Mouse (Mus musculus) R1 (cell line): ENCODE data around the gene Treh.

ENCODE experiments used
- DNase-seq: peaks from one replicate; pipeline ENCODE4 v3.0.0-alpha.2; 2018; ENCODE audit warnings: low read depth, low spot score

The Treh gene

DNA sequence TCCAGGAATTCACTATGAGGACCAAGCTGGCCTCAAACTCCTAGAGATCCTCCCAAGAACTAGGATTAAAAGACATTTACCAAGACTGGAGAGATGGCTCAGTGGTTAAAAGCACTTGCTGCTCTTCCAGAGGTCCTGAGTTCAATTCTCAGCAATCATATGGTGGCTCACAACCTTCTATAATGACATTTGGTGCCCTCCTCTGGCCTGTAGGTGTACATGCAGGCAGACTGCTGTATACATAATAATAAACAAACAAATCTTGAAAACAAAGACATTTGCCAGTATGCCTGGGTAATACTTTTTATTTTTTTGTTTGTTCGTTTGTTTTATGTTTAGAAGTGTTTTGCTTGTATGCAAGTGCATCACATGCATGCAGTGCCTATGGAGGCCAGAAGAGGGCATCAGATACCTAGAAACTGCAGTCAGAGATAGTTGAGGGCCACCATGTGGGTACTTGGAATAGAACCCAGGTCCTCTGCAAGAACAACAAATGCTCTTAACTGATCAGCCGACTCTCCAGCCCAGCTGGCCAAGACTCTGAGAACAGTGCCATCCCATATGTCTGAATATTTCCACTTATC, 5.3 kb downstream of the Treh start:
- DNase-seq = peak; percentile 54

DNA sequence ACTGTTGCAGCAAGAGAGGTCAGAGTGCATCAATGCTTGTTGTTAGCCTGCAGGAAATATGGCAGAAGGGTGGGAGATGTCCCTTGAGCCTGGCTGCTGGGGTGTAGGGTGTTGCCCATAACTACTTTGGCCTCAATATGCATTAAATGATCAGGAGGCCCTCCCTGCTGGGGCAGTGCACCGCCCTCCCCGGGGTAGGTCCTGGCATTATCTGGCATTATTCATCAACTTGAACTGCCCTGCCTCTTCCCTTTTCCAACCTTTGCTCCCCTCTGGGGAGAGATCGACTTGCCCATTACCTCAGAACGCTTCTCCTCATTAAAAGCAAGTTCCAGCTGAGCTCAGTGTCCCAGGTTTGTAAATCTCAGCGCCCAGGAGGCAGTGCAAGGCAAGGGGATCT, 6.5 kb downstream of the Treh start:
- DNase-seq = no peak

DNA sequence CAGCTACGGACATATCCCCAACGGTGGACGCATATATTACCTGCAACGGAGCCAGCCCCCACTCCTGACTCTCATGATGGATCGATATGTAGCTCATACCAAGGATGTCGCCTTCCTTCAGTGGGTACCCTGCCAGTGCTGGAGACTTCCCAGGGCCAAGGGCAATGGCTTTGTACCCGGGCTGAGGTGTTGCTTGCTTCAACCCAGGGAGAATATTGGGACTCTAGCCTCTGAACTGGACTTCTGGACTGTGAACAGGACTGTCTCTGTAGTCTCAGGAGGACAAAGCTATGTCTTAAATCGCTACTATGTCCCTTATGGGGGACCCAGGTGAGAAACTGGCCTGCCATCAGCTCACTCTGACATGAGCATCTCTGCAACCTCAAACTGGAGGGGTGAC, 10.0 kb downstream of the Treh start:
- no peak for DNase-seq

DNA sequence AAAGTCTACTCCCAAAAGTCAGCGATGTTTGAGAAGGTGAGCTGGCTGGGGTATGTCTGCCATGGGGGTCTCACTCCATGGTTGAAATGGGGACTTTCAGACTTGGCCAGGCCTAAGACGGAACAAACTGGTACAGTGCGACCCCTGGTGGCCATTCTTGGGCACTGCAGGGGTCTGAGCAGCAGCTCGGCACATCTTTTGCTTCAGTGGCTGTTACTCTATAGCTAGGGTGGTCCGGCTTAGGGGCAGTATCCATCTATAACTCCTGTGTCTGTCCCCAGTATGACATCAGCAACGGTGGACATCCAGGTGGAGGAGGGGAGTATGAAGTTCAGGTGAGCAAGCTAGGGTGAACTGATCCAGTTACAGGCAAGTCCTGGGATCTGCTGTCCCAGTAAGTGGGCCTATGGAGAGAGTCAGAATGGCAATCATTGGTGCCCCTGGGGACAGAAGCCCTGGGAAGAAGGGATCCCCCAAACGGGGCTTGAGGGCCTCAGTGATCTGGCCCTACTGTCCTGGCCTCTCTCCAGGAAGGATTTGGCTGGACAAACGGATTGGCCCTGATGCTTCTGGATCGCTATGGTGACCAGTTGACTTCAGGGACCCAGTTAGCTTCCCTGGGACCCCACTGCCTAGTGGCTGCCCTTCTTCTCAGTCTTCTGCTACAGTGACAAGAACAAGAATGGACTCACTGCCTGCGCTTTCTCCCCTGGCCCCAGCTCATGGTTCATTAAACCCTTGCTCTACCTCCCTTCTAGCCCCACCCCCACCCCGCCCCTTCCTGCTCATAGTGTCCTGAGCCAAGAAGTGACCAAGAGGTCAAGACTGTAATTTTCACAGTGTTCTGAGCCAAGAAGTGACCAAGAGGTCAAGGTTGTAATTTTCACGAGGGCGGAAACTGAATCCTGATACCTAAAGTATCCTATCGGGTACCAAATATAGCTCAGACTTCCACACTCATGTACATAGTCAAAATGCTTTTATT, 12.6 kb downstream of the Treh start:
- DNase-seq = peak; percentile 62

DNA sequence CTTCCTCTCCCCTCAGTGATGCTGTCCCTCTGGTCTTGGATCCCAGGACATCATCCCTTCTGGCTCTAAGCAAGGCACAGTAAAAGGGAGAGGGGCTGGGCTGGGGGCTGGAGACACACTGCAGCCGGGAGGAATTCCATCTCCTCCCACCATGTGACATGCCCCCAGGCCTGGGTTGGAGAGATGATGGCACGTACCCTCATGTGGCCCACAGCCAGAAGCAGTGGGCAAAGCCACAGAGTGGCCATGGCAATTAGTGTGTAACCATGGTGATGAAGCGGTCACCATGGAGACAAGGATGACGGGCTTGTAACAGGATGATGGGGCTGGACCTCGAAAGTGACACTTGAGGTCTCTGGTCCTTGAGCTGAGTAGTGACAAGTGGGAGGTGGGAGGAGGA, 13.6 kb downstream of the Treh start:
- no peak for DNase-seq

DNA sequence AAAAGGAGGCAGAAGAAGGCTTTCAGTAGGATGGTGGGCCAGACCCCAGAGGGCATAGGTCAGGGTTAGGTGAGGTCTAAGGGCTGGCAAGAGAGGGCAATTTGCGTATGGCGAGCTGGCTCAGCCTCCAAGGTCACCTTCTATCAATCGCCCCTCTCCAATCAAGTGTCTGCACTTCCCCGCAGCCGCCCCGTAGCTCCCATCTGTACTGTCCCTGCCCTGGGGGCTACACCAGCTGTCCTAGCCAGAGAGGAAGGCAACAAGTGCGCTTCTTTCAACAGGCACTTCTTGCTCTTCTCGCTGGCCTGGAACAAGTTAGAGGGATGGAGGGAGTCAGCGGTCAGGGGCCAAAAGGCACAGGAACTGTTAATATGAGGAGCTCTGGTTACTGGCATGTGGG, 15.0 kb downstream of the Treh start:
- no peak for DNase-seq

DNA sequence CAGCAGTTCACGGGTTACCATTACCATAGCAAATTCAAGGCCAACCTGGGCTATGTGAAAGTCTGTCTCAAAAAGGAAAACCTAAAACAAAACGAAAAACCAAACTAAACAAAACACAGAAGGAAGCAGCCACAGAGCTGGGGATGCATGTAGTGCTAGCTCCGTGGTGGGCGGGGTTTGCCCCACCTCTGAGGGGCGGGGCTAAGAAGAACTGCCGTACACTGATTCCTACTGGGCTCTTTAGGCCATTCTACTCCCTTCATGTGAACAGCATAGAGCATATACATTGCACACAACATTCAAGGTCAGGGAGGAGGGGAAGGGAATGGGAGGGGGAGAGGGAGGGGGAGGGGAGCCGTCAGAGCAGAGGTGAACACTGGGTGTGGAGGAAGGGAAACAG, 17.6 kb downstream of the Treh start:
- DNase-seq = peak; percentile 18

DNA sequence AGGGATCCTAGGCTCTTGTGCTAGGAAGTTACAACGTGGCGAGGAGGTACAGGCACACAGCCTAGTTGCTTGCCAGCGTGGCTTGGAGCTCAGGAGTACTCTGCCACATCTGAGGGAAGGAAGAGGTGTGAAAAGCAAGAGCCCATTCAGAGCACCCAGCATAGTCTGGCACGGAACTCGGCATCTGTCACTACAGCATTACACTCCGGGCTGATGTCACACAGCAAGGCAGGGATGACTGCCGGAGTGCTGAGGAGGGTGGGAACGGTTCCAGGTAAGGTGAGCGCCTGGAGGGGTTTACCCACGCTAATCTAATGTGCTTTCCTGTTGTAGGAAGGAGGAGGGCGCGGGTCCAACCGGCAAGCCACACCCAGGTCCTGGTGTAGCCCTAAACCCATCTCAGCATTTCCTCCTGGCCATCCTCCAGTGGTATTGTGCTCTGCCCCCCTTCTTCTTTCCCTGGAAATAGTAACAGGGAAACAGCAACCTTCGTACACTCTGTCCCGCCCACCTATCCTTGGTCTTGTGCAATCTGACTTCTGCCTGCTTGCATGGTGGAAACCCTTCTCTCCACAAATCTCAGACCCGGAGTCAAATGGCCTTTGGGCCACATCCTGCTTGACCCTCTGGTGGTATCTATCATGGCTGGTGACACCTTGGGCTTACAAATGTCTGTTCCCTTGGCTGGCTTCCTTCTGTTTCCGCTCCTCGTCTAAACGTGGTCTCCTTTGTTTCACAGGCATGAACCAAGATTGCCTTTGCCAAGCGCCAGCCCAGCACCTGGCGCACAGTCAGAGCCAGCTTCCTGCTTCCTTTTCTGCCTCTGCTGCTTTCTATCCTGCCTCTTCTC, 18.9 kb downstream of the Treh start:
- DNase-seq = no peak

DNA sequence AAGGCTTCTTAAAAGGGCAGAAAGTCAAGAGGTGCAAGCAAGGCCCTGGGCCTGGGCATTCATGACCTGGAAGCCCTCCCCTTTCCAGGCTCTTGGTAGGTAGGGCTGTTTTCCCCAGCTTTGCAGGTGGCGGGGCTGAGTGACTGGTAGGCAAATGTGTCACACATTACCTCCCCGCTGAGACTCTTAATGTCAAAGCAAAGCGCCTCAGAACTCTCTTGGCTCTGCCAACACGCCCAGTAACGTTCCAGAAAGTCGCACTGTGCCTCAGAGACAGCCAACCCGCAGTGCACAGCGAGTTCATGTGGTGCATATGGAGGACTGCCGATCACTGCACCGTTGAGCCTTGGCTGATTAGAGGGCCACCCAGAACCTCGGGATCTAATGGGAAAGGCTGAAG, 20.0 kb downstream of the Treh start:
- peak; percentile 44 for DNase-seq

DNA sequence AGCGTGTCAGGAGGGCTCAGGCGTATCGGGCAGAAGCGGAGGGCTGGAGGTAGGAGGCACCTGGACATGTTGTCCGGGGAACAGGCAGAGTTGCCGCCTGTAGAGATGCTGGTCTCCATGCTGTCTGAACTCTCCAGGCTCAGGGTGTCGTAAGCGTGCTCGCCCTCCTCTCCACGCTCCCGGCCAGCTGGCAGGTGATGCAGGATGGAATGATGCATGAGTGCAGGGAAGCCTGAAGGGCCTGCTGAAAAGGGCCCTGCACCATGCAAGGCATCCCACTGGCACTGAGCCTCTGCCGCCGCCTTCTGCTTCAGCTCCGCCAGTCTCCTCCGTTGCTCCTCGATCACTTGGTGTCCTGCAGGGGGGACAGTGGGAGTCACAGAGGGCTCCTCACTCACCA, 24.8 kb downstream of the Treh start:
- no peak for DNase-seq

DNA sequence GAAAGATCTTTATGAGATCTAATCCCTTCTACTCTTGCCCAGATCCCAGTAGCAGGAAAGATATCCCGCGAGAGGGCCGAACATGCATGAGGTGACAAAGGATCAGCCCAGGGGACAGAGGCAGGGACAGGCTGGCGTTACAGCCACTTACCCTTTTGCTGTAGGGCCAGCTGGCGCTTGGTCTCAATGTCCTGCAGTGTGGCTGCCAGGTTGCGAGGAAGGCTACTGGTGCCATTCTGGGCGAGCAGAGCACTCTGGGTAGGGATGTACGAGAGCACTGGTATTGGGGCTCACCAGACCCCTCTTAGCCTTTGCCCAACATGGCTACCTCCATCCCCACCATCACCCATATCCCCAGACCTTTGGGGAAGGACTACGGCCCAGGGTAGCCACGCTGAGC, 26.2 kb downstream of the Treh start:
- DNase-seq = no peak

DNA sequence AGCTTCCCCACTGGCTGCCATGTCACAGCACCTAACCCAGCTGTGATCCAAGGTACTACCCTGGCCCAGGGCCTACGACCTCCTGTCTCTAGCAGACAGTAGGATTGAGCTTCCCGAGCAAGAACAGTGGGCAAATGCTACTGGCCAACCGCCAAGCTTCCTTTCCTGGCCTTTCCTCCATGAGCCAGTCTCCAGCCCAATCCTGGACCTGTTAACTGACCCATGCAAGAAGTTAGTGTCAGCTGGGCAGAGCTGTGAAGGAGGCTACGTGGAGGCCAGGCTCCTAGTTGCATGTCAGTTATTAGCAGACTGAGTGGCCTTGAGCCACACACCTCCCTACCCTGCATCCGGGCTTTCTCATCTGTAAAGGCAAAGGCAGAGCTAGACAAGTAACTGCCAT, 26.7 kb downstream of the Treh start:
- DNase-seq = no peak

DNA sequence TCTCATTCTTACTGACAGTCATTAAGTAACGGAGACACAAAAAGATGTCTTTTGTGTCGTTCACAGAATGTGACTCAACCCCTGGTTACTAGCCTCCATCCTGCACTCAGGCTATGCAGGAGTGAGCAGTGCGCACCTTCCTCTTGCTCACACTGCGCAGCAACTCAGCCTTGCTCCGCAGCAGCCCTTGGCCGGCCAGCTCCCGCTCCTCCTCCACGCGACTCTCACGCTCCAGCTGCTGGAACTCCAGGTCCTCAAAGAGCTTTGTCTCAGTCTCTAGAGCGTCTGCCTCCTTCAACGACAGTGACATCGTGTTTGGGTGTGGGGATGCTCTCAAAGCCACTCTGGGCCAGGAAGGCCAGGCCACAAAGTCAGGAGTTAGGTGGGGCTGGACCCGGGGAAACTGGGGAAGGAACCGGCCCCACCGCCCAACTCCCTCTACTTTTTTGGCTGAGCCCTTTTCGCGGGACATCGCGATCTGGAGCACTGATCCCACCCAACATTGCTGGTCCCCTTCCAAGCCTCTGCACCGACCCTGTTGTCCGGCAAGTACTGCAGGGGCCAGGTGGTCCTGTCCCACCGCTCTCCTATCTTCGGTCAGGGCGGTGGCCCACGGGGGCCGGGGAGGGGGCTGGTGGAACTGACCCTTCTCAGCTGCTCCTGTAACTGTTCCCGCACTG, 34.9 kb downstream of the Treh start:
- DNase-seq = no peak

DNA sequence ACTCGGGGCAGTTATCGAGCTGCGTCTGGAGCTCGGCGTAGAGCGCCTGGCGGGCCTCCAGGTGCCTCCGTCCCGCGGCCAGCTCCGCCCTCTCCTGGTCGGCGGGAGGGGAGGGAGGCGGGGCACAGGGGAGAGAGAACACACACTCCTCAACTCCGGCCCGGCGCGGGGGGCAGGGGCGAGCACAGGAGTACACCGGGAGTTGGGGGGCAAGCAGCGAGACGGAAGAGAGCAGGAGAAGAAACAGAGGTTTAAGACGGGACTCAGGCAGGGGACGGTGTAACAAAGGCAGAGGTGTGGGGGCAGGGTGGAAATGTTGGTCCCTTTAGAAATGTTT, 35.4 kb downstream of the Treh start:
- DNase-seq = peak; percentile 49

DNA sequence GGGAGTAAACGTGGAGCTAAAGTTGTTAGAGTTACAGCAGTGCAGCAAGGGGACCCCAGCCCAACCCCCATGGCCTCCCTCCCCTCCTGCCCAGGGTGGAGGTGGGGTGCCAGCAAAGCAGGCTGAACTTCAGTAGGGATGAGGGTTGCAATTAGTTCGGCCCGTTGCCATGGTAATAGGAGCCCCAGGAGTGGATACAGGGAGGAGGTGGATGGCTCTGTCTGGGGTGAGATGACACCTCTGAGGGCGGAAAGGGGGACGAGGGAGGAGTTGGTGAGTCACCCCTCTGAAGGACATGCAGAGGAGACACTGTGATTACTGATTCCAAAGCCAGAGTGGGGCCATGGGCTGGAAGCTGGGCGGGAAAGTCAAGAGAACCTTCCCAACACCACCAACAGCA, 35.9 kb downstream of the Treh start:
- peak; percentile 68 for DNase-seq

DNA sequence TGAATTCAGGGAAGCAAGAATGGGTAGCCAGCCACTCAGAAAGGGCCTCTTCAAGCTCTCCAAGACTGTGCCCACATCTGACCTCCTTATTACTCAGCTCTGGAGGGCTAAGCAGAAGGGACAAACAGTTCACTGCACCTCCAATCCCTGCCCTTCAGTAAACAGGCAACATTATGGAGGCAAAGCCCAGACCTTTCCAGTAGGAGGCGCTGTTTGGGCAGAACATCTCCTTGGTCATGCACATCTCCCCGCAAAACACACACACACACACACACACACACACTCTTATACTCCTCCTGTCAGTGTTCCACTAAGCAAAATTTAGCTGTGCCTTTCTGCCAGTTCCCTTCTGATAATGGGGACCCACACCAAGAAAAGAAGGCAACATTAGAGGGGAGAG, 36.6 kb downstream of the Treh start:
- peak; percentile 67 for DNase-seq

DNA sequence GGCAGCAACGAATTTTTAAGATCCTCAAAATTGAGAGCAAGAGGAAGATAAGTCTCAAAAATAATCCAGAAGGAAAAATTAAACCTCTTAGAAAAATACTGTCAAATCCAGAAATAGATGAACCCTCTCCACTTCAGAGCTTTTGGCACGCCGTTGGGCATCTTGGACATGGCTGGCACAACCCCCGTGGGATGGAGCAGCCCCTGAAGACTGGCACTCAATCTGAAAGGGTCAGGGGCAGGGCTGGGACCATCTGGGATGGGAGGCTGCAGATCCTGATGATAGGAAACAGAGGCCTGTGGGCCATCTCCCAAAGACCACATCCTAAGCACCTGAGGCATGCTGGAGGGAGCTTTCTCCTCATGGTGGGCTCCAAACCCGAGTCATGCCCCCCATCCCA, 37.2 kb downstream of the Treh start:
- DNase-seq = no peak

DNA sequence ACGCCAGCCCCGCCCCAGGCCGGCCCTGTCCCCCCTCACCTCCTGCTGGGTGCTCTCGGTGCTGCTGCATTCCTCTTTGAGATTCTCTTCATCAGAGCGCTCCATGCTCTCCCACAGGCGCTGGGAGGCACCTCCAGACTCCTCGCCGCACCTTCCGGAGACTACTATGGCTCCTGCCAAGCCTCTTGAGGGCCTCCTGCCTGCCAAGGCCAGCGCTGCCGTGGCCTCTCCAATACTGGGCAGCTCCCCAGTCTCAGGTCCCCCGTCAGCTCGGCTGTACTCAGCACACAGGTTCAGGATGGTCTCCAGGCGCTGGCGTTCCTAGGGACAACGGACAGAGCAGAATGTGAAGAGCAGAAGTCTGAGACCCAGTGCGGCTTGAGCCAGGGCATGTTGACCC, 38.6 kb downstream of the Treh start:
- DNase-seq = peak; percentile 45

DNA sequence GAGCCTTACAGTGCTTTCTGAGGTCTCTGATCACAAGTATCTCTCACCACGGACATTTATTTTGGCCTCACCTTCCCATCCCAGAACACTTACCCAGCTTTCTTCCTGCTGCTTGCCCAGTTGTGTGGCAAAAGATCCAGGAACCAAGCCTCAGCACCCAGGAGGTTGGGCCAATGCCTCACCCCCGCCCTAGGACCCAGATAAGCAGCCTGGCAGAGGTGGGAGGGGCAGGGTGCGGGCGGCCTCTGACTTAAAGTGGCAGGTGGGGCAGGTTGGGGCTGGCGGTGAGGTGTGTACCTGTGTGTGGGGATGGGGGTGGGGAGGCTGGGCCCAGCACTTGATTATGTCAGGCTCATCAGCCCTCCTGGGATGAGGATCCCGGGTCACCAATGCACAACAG, 40.0 kb downstream of the Treh start:
- no peak for DNase-seq

DNA sequence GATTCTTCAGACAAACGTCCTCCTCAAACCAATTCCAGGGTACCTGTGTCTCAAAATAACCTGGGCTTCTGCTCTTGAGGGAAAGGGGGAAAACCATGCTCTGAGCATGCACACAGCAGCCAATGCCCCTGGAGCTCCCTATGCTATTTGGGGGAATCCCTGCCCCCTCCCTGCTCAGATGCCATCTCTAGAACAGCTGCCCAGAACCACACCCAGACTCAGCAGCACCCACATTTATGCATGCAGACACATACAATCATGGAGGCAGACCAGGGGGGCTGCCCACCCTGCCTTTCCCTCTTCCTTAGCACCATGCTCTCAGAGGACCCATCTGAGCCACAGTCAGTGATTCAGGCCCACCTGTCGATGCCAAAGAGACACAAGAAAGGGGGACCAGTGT, 40.5 kb downstream of the Treh start:
- no peak for DNase-seq

DNA sequence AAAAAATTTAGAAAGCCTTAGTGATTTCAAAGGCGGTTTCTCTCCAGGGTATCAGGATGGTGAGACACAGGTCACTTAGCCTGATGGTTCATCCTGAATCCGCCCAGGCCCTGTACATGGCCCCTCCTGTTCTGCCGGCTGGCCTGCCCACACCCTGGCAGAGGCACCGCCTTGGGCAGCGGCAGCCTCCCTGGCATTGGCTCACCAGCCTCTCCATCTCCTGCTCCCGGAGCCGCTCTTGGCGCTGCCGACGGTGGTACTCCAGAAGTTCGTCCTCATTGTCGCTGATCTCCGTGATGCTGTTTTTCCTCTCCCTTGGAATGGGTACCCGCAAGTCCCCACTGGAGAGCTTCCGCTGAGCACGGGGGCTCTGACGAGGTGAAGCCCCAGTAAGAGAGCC, 42.1 kb downstream of the Treh start:
- no peak for DNase-seq
